Mouse (Mus musculus) forebrain, embryonic 14.5 days (tissue): ENCODE results near the gene Zfyve16. TPM values are rescaled to one million over a fixed set of nuclear protein-coding genes. Genes with fewer than 3 reads are reported as not detected.

Experiments used
- ATAC-seq: fragments of 200-750 bp; cut with Nextera tagmentation; 2 replicates; pipeline ENCODE4 v1.8.0; 2017; ENCODE audit warnings: mild to moderate bottlenecking, moderate library complexity
- DNase-seq: peaks from one replicate; pipeline ENCODE4 v3.0.0-alpha.2; 2015; ENCODE audit warnings: low spot score
- H3K27ac ChIP-seq: fragments of 300-500 bp; sonication (generic); 2 replicates; pipeline ENCODE4 v1.5.1; 2014; ENCODE audit warnings: low read depth, mild to moderate bottlenecking, control low read depth, low read length, moderate library complexity
- H3K27me3 ChIP-seq: fragments of 300-500 bp; sonication (generic); replicated peaks from 2 replicates; pipeline ENCODE4 v1.6.1; 2014; ENCODE audit warnings: low read length, control low read depth, mixed read lengths; ENCODE audit not compliant: control insufficient read depth, insufficient read depth
- H3K36me3 ChIP-seq: fragments of 300-500 bp; sonication (generic); 2 replicates; pipeline ENCODE4 v1.6.1; 2014; ENCODE audit warnings: low read length, control low read depth; ENCODE audit not compliant: control insufficient read depth, insufficient read depth
- H3K4me1 ChIP-seq: fragments of 300-500 bp; sonication (generic); 2 replicates; pipeline ENCODE4 v1.6.1; 2014; ENCODE audit warnings: antibody characterized with exemption, low read length, control low read depth; ENCODE audit not compliant: control insufficient read depth, insufficient read depth
- H3K4me2 ChIP-seq: fragments of 300-500 bp; sonication (generic); 2 replicates; pipeline ENCODE4 v1.6.1; 2014; ENCODE audit warnings: mild to moderate bottlenecking, control low read depth, low read length
- H3K4me3 ChIP-seq: fragments of 300-500 bp; sonication (generic); 2 replicates; pipeline ENCODE4 v1.5.1; 2014; ENCODE audit warnings: low read depth, low read length, control low read depth
- H3K9ac ChIP-seq: fragments of 300-500 bp; sonication (generic); 2 replicates; pipeline ENCODE4 v1.6.1; 2014; ENCODE audit warnings: mild to moderate bottlenecking, low read length, control low read depth, moderate library complexity
- H3K9me3 ChIP-seq: fragments of 300-500 bp; sonication (generic); replicated peaks from 2 replicates; pipeline ENCODE4 v1.6.1; 2016; ENCODE audit warnings: low read length, control low read depth, mixed read lengths; ENCODE audit not compliant: control insufficient read depth
- WGBS: fragments of 180-500 bp; shearing (Covaris S2); extraction: QIAGEN DNeasy Blood & Tissue Kit; methylation state at CpG from one replicate; pipeline ENCODE4 v1.1.7; 2014; 5-methylcytosine and 5-hydroxymethylcytosine counted together
- polyA plus RNA-seq: library from polyadenylated mRNA; unstranded; fragments of >200 nt; fragmentation: Nextera tagmentation; extraction: Ambion mirVana; gene quantifications from 2 replicates; pipeline ENCODE4 v1.2.1, GENCODE M21; 2014

The Zfyve16 gene
- 9.4 and 10.2 TPM in 2 replicates for polyA plus RNA-seq

DNA sequence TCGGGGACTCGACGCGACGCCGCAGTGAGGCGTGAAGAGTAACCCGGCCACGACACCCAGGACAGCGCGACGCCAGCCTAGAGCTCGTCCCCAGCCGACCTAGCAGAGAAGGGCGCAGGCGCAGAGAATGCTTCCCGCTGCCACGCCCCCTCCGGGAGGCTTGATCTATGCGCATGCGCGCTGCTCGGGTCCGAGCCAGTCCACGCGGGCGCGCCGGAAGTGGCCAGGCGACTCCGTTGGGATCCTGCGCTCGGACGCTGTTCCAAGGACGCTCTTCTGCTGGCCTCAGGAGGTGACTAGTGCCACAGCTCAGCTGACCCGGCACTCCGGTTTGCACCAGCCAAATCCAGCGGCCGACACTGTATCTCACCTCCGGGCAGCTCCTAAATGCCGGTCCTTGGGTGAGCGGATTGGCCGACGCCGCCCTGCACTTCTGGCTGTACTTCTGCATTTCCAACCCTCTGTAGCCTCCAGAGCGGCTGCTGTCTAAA lies at the start of gene Zfyve16:
Gene Zfyve16, minus strand, starts transcription at position 148 of the 491 bp plus-strand sequence.
- no peaks in the 10 kb centered on the region for H3K9me3 ChIP-seq
- peak; percentile 98 for ATAC-seq
- H3K27me3 ChIP-seq: no peaks in the 10 kb centered on the region
- under 1% methylated on average over 40 of the region's 46 CpGs for whole genome bisulfite sequencing
- H3K4me3 ChIP-seq: peak within 1 kb of the TSS; percentile 47
- peak; percentile 98 for DNase-seq
- H3K4me2 ChIP-seq: peak within 1 kb of the TSS; percentile 76
- peaks cover 6% of the 10 kb centered on the region for H3K4me1 ChIP-seq
- no peaks in the 10 kb centered on the region for H3K36me3 ChIP-seq
- peak within 1 kb of the TSS; percentile 67 for H3K9ac ChIP-seq
- peak within 1 kb of the TSS; percentile 78 for H3K27ac ChIP-seq

GRCm38 (mm10) chr13:92578210-92578609 lies 47.5 kb upstream of the Zfyve16 start:
- H3K27ac ChIP-seq: no peak overlapping the region
- 84% methylated on average over 4 of the region's 4 CpGs for WGBS

GRCm38 (mm10) chr13:92576688-92577087 lies 46.0 kb upstream of the Zfyve16 start:
- H3K9ac ChIP-seq: no peak overlapping the region
- H3K4me2 ChIP-seq: no peak overlapping the region
- no peaks in the 10 kb centered on the region for H3K27me3 ChIP-seq
- no peak overlapping the region for H3K27ac ChIP-seq
- no peaks in the 10 kb centered on the region for H3K9me3 ChIP-seq
- H3K4me3 ChIP-seq: no peak overlapping the region
- ATAC-seq (no peak), DNase-seq (no peak)
- H3K36me3 ChIP-seq: no peaks in the 10 kb centered on the region
- H3K4me1 ChIP-seq: 0 out of 2 replicates have a peak, but pooled peaks cover 3% of the 10 kb centered on the region
- WGBS: 59% methylated on average over 6 of the region's 6 CpGs

More at GRCm38 (mm10) chr13:92578210-92578609, 47.5 kb upstream of the Zfyve16 start:
- no peaks in the 10 kb centered on the region for H3K27me3 ChIP-seq
- no peak overlapping the region for H3K9ac ChIP-seq
- 0 out of 2 replicates have a peak, but pooled peaks cover 3% of the 10 kb centered on the region for H3K4me1 ChIP-seq
- no peak overlapping the region for H3K4me3 ChIP-seq
- H3K9me3 ChIP-seq: no peaks in the 10 kb centered on the region
- no peak overlapping the region for H3K4me2 ChIP-seq
- no peak for ATAC-seq
- H3K36me3 ChIP-seq: no peaks in the 10 kb centered on the region
- no peak for DNase-seq

GRCm38 (mm10) chr13:92576072-92576471 lies 45.4 kb upstream of the Zfyve16 start, which contains the start of gene Spz1:
Gene Spz1, minus strand, starts transcription at chr13:92576172.
- Histone ChIP-seq H3K27ac (no peak within 1 kb of the TSS), H3K4me2 (no peak within 1 kb of the TSS), H3K4me3 (no peak within 1 kb of the TSS), H3K9ac (no peak within 1 kb of the TSS), H3K9me3 (no peaks in the 10 kb centered on the region), H3K4me1 (0 out of 2 replicates have a peak, but pooled peaks cover 3% of the 10 kb centered on the region), H3K27me3 (no peaks in the 10 kb centered on the region), H3K36me3 (no peaks in the 10 kb centered on the region)
- no peak for ATAC-seq
- DNase-seq: no peak

DNA sequence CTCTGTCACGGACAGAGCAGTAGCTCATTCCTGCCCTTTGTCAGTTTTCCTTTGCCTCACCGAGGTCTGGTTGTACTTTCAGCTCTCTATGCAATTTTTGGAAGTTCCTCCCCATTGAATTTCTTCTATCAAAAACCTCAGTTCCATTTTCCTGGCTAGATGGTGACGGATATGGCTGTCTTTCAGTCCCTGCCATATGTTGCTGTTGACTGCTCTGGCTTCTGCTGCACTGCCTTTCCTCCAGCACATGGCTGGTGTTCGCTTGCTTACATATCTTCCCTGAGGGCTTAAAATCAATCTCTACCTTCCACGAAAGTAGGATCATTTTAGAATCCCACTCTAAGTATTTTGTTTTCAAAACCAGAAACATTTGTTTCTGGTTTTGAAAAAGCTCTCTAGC lies 28.8 kb upstream of the Zfyve16 start:
- Histone ChIP-seq H3K27me3 (no peaks in the 10 kb centered on the region), H3K4me3 (no peak overlapping the region), H3K9ac (no peak overlapping the region), H3K4me2 (no peak overlapping the region), H3K36me3 (no peaks in the 10 kb centered on the region), H3K4me1 (no peaks in the 10 kb centered on the region), H3K9me3 (no peaks in the 10 kb centered on the region), H3K27ac (no peak overlapping the region)
- ATAC-seq (peak; percentile 54; the same call in 1 of the 2 replicates), DNase-seq (peak; percentile 42)
- WGBS: 69% methylated on average over 5 of the region's 5 CpGs

DNA sequence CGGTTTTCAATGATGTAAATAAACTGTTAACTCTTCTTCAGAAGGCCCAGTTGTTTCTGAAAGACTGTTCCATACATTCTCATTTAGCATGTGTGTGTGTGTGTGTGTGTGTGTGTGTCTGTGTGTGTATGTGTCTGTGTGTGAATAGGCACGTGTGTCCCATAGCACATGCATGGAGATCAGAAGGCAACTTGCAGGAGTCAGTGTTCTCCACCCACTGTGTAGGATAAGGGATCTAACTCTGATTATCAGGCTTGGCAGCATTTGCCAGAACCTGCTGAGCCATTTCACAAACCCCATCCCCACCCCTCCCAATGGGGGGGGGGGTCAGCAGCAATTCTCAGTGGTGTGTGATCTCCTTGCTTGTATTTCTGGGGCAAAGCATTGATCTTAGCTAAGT lies 26.6 kb upstream of the Zfyve16 start:
- no peaks in the 10 kb centered on the region for H3K27me3 ChIP-seq
- no peaks in the 10 kb centered on the region for H3K36me3 ChIP-seq
- no peak for DNase-seq
- H3K9me3 ChIP-seq: no peaks in the 10 kb centered on the region
- ATAC-seq: no peak
- 73% methylated on average over 2 of the region's 2 CpGs for WGBS
- H3K4me2 ChIP-seq: no peak overlapping the region
- no peaks in the 10 kb centered on the region for H3K4me1 ChIP-seq
- H3K4me3 ChIP-seq: no peak overlapping the region
- H3K9ac ChIP-seq: no peak overlapping the region
- no peak overlapping the region for H3K27ac ChIP-seq

DNA sequence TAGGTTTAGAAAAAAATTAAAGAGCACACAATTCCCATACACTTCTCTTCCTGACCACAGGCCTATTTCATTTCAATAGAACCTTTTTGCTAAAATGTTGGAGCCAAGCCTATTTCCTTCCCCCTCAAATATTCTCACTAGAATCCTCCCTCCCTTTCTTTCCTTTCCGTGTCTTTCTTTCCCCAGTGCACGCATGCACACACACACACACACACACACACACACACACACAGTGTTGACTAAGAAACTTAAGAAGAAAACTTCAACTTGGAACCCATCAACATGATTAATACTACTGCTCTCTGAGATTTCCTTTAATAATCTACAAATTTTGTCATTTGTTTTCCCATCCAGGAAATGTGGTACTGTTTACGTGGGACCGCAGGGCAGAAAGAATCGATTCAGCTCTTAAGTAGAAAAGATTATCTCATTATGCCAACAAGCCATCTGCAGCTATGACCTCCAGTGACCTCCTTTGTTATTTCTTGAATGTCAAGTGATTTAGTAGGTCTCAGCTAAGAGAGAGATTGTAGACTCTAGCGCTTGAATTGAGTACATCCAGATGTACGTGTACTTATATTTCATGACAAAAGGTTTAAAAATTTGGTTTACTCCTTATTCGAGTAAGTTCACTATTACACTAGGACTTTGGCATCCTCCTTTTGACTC lies 25.9 kb upstream of the Zfyve16 start:
- H3K4me2 ChIP-seq: no peak overlapping the region
- H3K9ac ChIP-seq: no peak overlapping the region
- whole genome bisulfite sequencing: 58% methylated on average over 8 of the region's 8 CpGs
- H3K4me3 ChIP-seq: no peak overlapping the region
- H3K4me1 ChIP-seq: no peaks in the 10 kb centered on the region
- no peak overlapping the region for H3K27ac ChIP-seq
- no peaks in the 10 kb centered on the region for H3K27me3 ChIP-seq
- ATAC-seq: no peak
- no peaks in the 10 kb centered on the region for H3K9me3 ChIP-seq
- peak; percentile 30 for DNase-seq
- H3K36me3 ChIP-seq: no peaks in the 10 kb centered on the region

DNA sequence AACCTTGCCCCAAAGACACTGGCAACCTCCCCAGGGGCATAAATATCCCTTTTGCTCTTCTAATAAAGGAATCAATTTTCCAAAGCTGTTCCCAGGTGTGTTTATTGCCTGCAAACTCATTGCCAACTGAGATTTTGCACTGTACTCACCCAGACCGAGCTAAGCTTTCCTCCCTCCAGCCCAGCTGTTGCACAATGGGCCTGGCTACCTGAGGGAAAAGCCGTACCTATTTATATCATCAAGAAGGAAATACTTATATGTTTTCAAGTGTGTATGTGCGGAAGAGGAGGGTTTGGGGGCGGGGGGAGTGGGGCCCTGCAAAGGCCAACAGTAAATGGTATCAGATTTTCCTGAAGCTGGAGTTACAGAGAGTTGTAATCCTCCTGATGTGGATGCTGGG lies 16.4 kb upstream of the Zfyve16 start:
- Histone ChIP-seq H3K36me3 (no peaks in the 10 kb centered on the region), H3K4me2 (no peak overlapping the region), H3K27ac (no peak overlapping the region), H3K4me1 (no peaks in the 10 kb centered on the region), H3K9me3 (0 out of 2 replicates have a peak, but pooled peaks cover 10% of the 10 kb centered on the region), H3K9ac (no peak overlapping the region), H3K4me3 (no peak overlapping the region), H3K27me3 (no peaks in the 10 kb centered on the region)
- no peak for ATAC-seq
- 88% methylated on average over 4 of the region's 4 CpGs for WGBS
- no peak for DNase-seq

- no peaks in the 10 kb centered on the region for H3K36me3 ChIP-seq
- no peak overlapping the region for H3K9ac ChIP-seq
- H3K9me3 ChIP-seq: no peaks in the 10 kb centered on the region
- H3K27ac ChIP-seq: no peak overlapping the region
- no peak overlapping the region for H3K4me3 ChIP-seq
- WGBS: 89% methylated on average over 6 of the region's 6 CpGs
- H3K4me2 ChIP-seq: no peak overlapping the region
- DNase-seq (no peak), ATAC-seq (no peak)
- no peaks in the 10 kb centered on the region for H3K27me3 ChIP-seq
- no peaks in the 10 kb centered on the region for H3K4me1 ChIP-seq
These were observed 10.3 kb upstream of the Zfyve16 start for GRCm38 (mm10) chr13:92540997-92541396.
